Mouse (Mus musculus): Measurements from ENCODE around the gene Pfas.
"Not testable (repeated sequence)": the region's sequence is repeated elsewhere in the genome, so short reads cannot be mapped to it uniquely, and the experiment has no call there.

The Pfas gene

DNA sequence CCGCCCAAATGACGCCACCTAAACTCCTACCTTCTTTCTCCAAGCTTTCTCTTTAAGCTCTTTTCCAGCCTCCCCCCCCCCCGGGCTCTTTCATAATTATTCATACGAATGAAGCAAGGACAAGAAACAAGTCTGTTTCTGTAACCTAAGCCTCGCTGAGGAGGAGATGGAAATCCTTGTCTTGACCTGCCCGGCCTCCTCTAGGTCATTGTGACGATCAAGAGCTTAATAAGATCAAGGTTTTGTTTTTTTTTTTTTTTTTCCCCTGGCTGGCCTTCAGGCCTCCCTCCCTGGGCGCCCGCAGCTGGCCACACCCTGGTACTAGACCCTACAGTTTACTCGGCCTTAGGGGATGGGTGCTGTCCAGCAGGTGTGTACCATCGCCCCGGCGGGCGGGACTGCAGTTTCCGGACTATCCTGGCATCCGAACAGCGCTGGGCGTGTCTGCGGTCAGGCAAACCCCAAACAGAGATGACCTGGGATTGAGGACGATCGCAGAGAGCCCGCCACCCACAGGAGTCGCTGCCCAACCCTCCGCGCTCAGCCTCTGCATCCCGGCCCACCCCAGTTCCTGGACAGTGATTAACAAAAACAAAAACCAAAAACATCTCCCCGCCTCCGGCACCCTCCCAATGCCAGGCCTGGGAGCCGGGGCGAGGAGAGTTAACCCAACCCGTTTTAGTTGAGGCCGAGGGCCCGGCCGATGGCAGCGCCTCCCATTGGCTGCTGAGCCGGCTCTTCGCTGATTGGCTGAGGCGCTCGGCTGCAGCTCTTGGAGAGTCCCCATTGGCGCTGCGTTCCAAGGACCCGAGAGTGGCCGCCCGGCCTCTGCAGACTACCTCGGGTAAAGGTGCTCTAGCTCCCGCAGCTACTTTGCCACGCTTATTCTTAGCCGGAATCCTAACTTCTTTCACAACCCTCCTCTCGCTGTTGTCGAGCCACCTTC, 40.6 kb downstream of the Pfas start, which contains the start of gene Slc25a35:
Gene Slc25a35 (plus strand): TSS at position 795 of the 946 bp plus-strand sequence.
- peak; percentile 95 for DNase-seq

DNA sequence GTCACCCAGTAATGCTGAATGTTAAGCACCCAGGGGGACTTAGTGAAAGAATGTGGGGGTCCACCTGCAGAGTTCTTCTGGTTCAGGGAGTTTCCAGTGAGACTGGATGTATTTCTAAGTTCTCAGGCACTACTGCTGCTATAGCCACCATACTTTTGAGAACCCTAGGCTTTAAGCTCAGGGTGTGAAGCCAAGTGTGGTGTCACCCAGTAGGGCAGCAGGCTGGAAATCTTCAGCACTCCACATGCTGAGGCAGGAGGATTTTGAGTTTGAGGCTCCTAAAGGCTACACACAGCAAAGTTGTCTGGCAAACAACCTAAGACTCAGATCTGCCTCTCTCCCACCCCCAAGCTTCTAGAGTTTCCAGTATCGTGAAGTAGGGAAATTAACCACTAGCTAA, 41.7 kb downstream of the Pfas start:
- no peak for DNase-seq

DNA sequence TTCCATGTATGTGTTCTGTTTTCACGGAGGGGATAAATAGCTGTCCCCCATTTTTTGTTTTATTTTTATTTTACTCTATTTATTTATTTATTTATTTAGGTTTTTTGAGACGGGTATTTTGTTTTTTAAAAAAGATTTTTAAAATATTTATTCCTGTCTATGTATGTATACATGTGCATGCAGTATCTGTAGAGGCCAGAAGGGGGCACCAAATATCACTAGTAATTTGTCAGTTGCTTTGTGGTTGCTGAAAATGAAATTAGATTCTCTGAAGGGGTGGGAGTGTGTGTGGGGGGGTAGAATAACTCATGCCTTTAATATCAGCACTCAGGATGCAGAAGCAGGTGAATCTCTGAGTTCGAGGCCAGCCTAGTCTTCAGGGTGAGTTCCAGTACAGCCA, 42.4 kb downstream of the Pfas start:
- DNase-seq = no peak

DNA sequence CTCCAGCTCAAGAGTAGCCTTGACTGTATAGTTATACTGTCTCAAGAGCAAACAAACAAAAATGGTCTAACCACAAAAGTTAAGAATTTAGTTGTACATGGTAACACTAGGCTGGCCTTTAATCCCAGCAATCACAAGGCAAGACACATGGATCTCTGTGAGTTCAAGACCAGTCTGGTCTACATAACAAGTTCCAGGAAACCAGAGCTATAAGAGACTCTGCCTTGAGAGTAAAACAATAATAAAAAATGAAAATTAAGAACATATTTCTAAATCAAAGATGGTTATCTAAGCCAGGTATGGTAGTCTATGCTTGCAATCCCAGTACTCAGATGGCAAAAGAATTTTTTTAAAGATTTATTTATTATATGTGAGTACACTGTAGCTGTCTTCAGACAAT, 43.2 kb downstream of the Pfas start:
- DNase-seq = no peak

DNA sequence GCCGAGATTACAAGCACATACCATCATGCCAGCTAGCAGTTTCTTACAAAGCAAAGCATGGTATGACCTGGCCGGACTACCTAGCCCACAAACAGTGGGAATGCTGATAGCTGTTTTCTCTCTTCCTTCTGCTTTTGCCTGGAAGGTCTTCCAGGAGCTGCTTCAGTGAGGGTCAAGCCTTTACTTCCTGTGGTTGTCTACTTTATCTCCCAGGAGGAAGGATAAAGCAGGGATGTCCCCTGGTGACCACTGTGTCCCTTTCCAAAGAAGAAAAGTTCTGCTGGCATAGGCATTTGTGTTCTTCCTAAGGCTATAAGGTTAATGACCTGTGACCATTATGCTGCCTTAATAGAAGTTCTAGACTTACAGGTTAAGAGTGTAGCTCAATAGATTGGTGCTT, 44.9 kb downstream of the Pfas start:
- no peak for DNase-seq

DNA sequence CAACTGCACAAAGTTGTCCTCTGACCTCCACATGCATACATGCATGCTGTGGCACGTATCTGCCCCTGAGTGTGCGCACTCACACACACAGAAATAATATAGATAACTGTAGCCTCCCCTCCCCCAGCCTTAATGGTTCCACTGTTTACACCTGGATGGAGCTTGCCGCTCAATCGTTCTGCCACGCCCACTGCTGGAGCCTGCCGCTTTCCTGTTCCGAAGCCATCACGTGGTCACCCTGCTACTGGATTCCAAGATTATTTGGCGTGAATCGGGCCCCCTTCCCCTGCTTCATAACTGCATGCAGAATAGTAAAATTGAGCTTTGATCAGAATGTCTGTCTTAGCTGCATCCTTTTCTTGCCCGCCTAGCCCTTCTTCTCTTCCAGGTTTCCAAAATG, 46.1 kb downstream of the Pfas start:
- not testable (repeated sequence) for DNase-seq

DNA sequence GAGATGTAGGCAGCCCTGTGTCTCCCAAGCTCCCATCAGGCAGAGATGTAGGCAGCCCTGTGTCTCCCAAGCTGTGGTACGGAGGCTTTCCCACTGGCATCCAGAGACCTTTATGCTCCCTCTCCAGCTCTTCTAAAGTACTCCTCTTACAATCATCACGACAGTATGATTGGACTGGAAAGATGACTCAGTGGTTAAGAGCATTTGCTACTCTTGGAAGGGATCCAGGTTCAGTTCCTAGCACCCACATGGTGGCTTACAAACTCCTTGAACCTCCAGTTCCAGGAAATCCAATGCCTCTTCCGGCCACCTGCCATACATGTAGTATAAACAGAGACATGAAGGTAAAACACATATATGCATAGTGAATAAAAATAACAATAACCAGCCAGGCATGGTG, 46.7 kb downstream of the Pfas start:
- no peak for DNase-seq

DNA sequence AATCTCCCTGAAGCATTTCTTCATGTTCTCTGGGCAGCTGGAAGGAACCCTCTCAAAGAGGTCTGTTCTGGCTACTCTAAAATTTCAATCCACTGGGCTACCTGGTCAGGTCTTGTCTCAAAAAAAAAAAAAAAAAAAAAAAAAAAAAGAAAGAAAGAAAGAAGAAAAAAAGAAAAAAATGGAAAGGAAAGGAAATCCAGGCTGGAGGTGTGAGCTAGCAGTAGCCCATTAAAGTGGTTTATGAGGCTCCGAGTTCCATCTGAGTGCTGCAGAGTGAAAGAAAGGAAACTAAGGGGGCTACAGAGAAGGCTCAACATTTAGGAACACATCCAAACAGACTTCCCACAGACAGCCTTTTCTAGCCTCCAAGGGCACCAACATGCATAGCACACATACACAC, 50.3 kb downstream of the Pfas start:
- no peak for DNase-seq

DNA sequence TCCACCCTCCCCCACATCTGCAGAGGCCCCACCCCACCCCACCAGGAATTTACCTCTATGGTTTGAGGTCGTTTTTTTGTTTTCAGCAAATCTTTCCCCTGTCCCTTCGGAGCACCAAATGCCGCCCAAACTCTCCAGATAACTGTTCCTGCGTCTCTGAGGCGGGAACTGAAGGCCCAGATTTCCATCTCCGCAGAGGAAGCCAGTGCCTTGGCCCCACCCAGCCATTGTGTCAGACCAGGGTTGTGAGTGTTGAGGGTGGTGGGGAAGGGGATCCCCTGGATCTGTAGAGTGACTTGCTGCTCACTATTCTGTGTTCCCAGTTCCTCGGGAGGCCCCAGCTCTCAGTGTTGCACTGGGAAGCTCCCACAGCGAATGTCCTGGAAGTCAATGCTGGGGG, 51.0 kb downstream of the Pfas start, which contains the start of gene Arhgef15:
Gene Arhgef15 (minus strand): TSS at position 173 of the 400 bp plus-strand sequence.
- DNase-seq = no peak

DNA sequence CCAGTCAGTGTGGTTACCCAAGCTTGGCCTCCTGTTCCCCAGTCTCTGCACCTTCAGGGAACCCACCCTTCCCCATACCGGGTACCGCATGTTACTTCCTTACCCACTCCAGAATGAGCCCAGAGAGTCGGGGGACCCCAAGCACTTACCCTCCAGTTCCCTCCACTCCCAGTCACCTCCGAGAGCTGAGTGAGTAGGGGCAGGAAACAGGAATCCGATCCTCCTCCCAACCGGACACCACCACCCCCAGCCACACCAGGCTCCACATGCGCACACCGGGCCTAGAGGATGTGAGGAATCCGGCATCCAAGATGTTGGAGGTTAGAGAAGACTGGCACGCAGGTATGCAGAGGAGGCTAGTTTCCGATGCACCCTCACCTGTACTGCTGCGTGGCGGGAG, 51.6 kb downstream of the Pfas start:
- DNase-seq = no peak

DNA sequence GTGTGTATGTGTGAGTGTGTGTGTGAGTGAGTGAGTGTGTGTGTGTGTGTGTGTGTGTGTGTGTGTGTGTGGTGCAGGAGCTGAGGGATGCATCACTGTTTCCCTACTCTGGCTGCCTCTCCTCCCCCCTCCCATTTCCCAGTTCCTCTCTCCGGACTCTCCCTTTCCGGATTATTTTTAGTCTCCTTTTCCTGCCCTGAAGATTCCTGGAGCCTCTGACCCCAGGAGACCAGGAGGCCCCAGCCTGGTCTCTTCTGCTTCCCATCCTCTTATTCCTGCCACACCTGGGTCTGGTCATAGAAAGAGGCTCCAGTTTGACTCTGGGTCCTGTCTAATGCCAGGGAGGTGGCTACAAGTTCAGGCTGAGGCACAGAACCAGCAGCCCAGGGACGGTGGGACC, 52.2 kb downstream of the Pfas start:
- no peak for DNase-seq

DNA sequence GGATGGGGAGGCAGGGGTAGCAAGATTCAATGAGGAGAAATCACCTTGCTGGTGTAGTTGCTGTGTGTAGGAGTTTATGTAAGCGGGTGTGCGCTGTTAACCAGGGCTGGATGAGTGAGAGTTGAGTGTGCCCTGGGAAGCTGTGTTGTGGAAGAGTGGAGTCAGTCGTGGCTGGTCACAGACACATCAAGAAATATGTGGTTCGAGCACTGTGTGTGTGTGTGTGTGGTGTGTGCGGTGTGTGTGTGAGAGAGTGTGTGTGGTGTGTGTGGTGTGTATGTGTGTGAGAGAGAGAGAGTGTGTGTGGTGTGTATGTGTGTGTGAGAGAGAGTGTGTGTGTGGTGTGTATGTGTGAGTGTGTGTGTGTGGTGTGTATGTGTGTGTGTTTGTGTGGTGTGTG, 52.8 kb downstream of the Pfas start:
- DNase-seq = no peak

DNA sequence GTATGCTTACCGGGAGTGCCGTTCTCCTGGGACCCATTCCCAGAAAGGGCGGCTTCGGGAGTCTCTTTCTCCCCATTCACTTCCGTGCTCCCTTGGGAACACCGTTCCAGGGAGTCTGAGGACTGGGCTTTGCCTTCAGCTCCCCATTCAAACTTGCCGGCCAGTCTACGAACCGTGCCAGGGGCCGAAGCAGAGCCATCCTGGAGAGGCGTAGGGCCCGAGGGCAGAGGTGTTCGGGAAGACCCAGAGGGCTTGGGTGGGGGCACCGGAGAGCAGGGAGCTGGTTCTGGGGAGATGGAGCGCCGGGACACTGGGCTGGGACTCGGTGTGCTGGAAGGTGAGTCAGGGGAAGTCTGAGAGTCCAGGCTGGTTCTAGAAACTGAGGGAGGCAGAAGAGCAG, 53.9 kb downstream of the Pfas start:
- no peak for DNase-seq

DNA sequence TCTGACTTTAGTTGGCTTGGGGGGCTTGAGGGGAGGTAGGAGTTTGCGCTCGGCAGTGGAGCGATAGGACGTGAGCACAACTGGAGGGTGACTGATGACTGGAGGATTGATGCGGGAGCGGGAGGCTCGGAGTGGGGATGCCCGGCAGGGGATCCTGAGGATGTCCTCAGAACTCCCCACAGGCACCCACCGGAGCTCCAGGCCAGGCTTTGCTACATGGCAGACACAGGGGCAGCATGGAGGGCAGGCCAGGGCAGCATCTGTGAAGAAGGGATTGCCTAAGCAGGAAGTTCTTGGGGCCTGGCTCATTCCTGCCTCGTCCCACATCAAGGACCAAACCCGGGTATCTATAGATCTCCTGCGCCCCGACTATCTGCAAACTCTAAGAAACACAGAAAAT, 54.4 kb downstream of the Pfas start:
- no peak for DNase-seq

DNA sequence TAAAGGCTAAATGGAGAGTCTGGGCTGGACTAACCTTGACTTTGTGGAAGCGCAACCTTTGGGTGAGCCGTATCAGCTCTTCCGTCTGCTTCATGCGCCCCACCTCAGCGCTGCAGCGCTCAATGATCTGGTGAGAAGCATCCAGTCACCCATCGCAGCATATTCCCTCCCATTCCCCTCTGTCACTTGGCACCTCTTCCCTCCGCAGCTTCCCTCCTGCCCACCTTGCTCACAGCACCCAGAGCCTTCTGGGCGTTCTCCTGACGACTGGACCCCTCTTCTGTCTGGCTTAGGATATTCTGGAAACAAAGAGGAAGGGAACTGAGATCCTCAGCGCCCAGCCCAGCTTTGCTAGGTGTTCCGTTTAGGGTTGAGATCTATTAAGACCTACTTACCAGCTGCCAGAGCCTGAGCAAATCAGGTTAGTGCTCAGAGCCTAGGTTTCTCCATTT, 60.7 kb downstream of the Pfas start:
- peak; percentile 46 for DNase-seq

DNA sequence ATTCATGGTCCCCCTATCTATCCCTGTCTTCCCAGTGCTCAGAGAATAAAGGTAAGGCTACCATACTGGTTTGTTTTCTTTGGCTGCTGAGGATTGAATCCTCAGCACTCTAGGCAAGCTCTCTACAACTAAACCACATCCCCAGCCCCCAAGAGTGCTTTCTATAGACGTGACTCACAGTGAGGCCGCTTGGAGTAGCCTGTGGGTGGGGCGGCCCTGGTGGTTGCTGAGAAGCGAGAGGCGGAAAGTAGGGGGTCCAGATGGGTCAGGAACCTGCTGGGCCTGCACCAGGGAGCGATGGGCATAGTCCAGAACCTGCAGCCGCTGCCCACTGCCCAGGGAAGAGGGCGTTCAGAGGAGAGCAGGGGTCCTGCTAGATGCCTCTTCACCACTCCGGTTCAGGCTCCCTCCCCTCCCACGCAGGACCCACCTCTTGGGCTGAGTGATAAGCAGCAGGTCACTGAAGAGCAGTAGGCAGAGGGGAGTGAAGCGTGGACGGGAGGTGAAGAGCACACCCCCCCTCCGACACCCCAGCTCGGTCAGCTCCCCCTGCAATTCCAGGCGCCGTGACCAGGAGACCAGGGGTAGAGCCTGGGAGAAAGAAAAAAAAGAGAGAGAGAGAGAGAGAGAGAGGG, 61.3 kb downstream of the Pfas start:
- DNase-seq = peak; percentile 77

DNA sequence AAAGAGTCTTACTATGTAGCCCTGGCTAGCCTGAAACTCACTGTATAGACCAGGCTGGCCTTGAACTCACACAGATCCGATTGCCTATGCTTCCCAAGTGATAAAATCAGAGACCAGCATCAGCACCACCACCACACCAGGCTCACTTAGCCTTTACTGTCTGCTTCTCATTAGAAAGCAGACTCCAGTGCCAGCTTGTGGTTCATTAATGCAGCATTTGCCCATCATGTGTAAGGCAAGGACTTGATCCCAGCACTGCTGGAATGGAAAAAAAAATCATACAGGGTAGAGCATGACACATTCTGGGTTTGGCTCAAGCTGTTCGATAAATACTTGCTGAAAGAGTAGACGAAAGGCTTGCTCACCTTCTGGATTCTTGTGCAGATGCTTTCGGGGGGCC, 62.3 kb downstream of the Pfas start:
- DNase-seq = no peak

DNA sequence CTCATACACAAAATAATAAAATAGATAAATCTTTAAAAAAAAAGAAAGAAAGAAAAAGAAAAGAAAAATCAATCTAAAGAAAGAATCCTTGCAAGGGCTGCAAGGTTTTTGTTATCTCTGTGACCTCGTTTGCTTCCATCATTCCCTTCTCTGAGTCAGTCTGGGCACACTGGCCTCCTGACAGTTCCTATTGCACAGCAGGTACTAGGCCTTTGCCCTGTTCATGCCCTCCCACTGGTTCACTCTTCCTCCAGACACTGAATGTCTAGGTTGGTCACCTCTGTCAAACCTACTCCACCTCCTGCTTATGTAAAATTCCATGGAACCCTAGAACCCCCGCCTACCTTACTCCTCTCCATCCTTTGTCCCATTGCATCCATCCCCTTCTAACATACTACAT, 63.0 kb downstream of the Pfas start:
- DNase-seq = no peak

DNA sequence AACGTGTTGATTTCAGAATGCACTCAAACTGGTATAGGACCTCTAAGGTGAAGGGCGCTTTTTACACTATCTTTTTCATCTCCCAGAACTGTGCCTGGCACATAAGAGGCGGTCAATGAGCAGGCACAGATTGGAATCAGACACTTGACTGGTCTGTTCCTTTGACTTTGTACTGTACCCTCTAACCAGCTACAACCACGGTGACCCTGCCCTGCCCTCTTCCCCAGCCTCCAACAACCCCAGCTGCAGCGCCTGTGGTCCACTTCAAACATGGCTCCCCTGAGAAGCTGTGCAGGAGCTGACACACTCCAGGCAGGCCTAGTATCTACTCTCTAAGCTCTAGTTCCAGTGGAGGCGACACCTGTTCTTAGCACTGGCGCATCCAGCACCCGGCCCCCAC, 65.5 kb downstream of the Pfas start:
- DNase-seq = no peak

DNA sequence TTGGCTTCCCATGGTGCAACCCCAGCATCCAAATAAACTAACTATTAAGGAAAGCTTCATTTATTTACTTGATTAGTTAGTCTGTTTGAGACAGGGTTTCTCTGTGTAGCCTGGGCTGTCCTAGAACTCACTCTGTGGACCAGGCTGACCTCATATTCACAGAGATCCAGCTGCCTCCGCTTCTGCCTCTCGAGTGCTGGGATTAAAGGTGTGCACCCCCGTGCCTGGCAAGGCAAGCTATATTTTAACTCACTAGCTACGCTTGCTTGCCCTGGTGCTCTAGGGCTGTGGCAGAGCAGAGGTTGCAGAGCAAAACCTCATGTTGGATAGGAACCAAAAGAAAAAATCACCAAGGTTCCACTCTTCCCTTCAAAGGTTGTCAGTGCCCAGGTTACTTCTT, 67.7 kb downstream of the Pfas start:
- DNase-seq = no peak

DNA sequence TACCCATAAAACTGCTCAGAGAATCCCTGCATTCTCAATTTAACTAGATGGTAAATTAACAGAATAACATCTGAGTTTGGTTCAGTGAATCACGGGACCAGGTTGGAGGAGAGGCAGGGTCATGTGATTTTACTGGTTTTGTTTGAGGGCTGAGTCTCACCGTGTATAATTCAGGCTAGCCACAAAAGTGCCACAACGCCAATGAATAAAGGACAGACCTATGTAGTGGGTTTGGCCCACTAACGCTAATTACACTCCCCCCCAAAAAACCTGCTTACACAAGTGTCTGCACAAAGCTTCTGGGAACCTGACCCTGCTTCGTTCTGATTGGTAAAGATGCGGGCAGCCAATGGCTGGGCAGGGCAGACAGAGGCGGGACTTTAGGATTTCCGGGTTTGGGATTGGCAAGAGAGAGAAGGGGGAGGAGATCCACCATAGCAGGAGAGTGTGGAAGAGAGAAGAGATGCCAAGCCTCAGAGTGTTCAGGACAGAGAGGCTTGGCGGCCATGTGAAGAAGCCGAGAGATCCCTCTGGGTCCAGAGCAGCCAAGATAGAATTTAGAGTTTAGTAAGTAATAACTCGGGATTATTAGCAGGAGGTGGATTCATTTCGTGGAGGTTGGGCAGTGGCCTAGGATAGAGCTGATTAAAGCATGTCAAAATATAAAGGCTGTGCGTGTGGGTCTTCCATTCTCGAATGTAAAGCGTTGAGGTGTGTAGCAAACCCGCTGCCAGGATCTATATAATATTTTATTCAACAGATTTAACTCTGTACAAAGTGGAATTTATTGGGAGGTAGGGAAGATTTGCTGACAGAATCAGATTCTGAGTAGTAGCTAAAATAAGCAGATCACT, 68.6 kb downstream of the Pfas start:
- peak; percentile 94 for DNase-seq

DNA sequence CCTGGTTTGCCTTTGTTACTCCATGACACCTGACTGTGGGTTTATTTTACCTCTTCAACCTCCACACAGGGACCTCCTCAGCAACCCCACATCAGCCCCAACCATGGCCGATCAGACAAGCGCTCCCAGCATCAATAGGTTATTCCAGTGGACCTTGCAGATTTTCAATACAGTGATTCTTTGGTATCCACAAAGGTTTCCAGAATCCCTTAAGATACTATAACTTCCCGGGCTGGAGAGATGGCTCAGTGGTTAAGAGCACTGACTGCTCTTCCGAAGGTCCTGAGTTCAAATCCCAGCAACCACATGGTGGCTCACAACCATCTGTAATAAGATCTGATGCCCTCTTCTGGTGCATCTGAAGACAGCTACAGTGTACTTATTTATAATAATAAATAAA, 71.3 kb downstream of the Pfas start:
- not testable (repeated sequence) for DNase-seq
